In genomic region chr10:41332533-41333043, GRCm38 (mm10) we compare ENCODE assay signal across 32 mouse cellular contexts. TPM values are rescaled to one million over a fixed set of nuclear protein-coding genes. Genes with fewer than 3 reads are reported as not detected.
DNase-seq lines count a peak whose midpoint lies in the region; ATAC-seq lines count a peak whose summit lies in the region.
"Had no signal": no experiment of that assay in that cellular context is flagged by ENCODE, and none has a peak within 500 bp of the region (broad histone marks: within the 10 kb centered on the region; RNA-seq: fewer than 3 reads in every experiment).

No protein-coding gene starts in this region.

- H3K9ac ChIP-seq in heart, embryonic 14.5 days (ENCODE audit: low read length): no peak overlapping the region
- H3K9ac ChIP-seq in heart, embryonic 11.5 days (ENCODE audit: low read depth, low read length): no peak overlapping the region
- H3K9ac ChIP-seq: embryonic facial prominence, embryonic 15.5 days; forebrain, embryonic 12.5 days; forebrain, postnatal 0 days; intestine, embryonic 15.5 days; limb, embryonic 12.5 days; liver, embryonic 15.5 days; lung, embryonic 14.5 days; midbrain, embryonic 15.5 days; neural tube, embryonic 15.5 days had no signal

- peak overlapping the region; percentile 15 to 21; a peak in 3 of 4 replicates for H3K27ac ChIP-seq in heart, embryonic 14.5 days (replicated peaks in 1 of 2; ENCODE audit: control insufficient read depth in 1 of 2, insufficient read depth in 1 of 2, low read depth in 2 of 2, low read length in 2 of 2)
- H3K27ac ChIP-seq in heart, embryonic 11.5 days (ENCODE audit: low read depth, low read length): no peak overlapping the region
- H3K27ac ChIP-seq in heart, embryonic 10.5 days: no peak overlapping the region
- H3K27ac ChIP-seq in hindbrain, embryonic 10.5 days: no peak overlapping the region
- H3K27ac ChIP-seq: embryonic facial prominence, embryonic 10.5 days; embryonic facial prominence, embryonic 15.5 days; forebrain, embryonic 12.5 days; hindbrain, postnatal 0 days; intestine, embryonic 15.5 days; layer of hippocampus, adult 2 months; left cerebral cortex, adult 2 months; limb, embryonic 12.5 days; liver, embryonic 15.5 days; midbrain, embryonic 15.5 days; neural tube, embryonic 15.5 days had no signal

- no peaks in the 10 kb centered on the region for H3K9me3 ChIP-seq in heart, embryonic 14.5 days (ENCODE audit: control insufficient read depth, low read length)
- H3K9me3 ChIP-seq in heart, embryonic 11.5 days (replicated peaks; ENCODE audit: control insufficient read depth, low read length): no peaks in the 10 kb centered on the region
- H3K9me3 ChIP-seq in heart, embryonic 10.5 days: no peaks in the 10 kb centered on the region
- H3K9me3 ChIP-seq in hindbrain, embryonic 10.5 days: no peaks in the 10 kb centered on the region
- H3K9me3 ChIP-seq: embryonic facial prominence, embryonic 10.5 days; embryonic facial prominence, embryonic 15.5 days; forebrain, embryonic 12.5 days; intestine, embryonic 15.5 days; limb, embryonic 12.5 days; liver, embryonic 15.5 days; midbrain, embryonic 15.5 days; neural tube, embryonic 15.5 days had no signal

- H3K27me3 ChIP-seq in heart, embryonic 14.5 days (ENCODE audit: control insufficient read depth, insufficient read depth, low read length): no peaks in the 10 kb centered on the region
- H3K27me3 ChIP-seq in heart, embryonic 11.5 days (ENCODE audit: control insufficient read depth, insufficient read depth, low read length): no peaks in the 10 kb centered on the region
- H3K27me3 ChIP-seq in heart, embryonic 10.5 days (ENCODE audit: insufficient read depth, poor library complexity, severe bottlenecking): no peaks in the 10 kb centered on the region
- no peaks in the 10 kb centered on the region for H3K27me3 ChIP-seq in hindbrain, embryonic 10.5 days (ENCODE audit: insufficient read depth, poor library complexity, severe bottlenecking)
- H3K27me3 ChIP-seq: embryonic facial prominence, embryonic 15.5 days; forebrain, embryonic 12.5 days; intestine, embryonic 15.5 days; limb, embryonic 12.5 days; liver, embryonic 15.5 days; midbrain, embryonic 15.5 days; neural tube, embryonic 15.5 days had no signal

- ATAC-seq in heart, embryonic 14.5 days (ENCODE audit: insufficient number of reproducible peaks, insufficient read depth, low FRiP score, low read depth): no peak
- no peak for ATAC-seq in heart, embryonic 11.5 days (replicated peaks; ENCODE audit: insufficient number of reproducible peaks, low FRiP score, low TSS enrichment)
- ATAC-seq: forebrain, postnatal 0 days; hindbrain, postnatal 0 days; intestine, embryonic 15.5 days; midbrain, embryonic 15.5 days had no signal

- 59% methylated on average over 2 of the region's 2 CpGs for WGBS in heart, embryonic 14.5 days
- WGBS in heart, embryonic 11.5 days (ENCODE audit: insufficient replicate concordance): 62% methylated on average over 2 of the region's 2 CpGs
- 60% methylated on average over 2 of the region's 2 CpGs for WGBS in heart, embryonic 10.5 days
- WGBS in hindbrain, embryonic 10.5 days: 83% methylated on average over 2 of the region's 2 CpGs

- H3K36me3 ChIP-seq in heart, embryonic 14.5 days (ENCODE audit: control insufficient read depth, insufficient read depth, low read length): no peaks in the 10 kb centered on the region
- no peaks in the 10 kb centered on the region for H3K36me3 ChIP-seq in heart, embryonic 11.5 days (ENCODE audit: control insufficient read depth, insufficient read depth, low read length)
- no peaks in the 10 kb centered on the region for H3K36me3 ChIP-seq in heart, embryonic 10.5 days
- H3K36me3 ChIP-seq in hindbrain, embryonic 10.5 days: no peaks in the 10 kb centered on the region
- H3K36me3 ChIP-seq: embryonic facial prominence, embryonic 10.5 days; embryonic facial prominence, embryonic 15.5 days; forebrain, embryonic 12.5 days; intestine, embryonic 15.5 days; limb, embryonic 12.5 days; liver, embryonic 15.5 days; midbrain, embryonic 15.5 days; neural tube, embryonic 15.5 days had no signal

- no peak overlapping the region for H3K4me3 ChIP-seq in heart, embryonic 14.5 days (ENCODE audit: control insufficient read depth in 1 of 2, insufficient read depth in 1 of 2, low read depth in 1 of 2, low read length in 2 of 2)
- H3K4me3 ChIP-seq in heart, embryonic 11.5 days (ENCODE audit: low read depth, low read length): no peak overlapping the region
- H3K4me3 ChIP-seq in heart, embryonic 10.5 days: no peak overlapping the region
- H3K4me3 ChIP-seq in hindbrain, embryonic 10.5 days: no peak overlapping the region
- H3K4me3 ChIP-seq: embryonic facial prominence, embryonic 10.5 days; embryonic facial prominence, embryonic 15.5 days; forebrain, embryonic 12.5 days; intestine, embryonic 15.5 days; layer of hippocampus, adult 2 months; left cerebral cortex, adult 2 months; limb, embryonic 12.5 days; liver, embryonic 15.5 days; midbrain, embryonic 15.5 days; neural tube, embryonic 15.5 days had no signal

- peak; percentile 9 for DNase-seq in heart, postnatal 4 days
- no peak for DNase-seq in heart, embryonic 10.5 days (ENCODE audit: low spot score)
- peak; percentile 47 for DNase-seq in R1 (ENCODE audit: low read depth, low spot score)
- DNase-seq in cerebellum, postnatal 36 days: no peak
- no peak for DNase-seq in hindbrain, embryonic 10.5 days (ENCODE audit: low spot score)
- DNase-seq: adrenal gland, adult 8-10 months; cerebellum, adult 2 months; cerebellum, postnatal 14 days; forebrain, postnatal 0 days; gastrocnemius, postnatal 10 days; kidney, adult 2 months; kidney, postnatal 36 days; lung, embryonic 14.5 days; lung, postnatal 14 days; retina, postnatal 1 day; right cerebral cortex, postnatal 14 days; thymus, postnatal 25 days had no signal

- no peak overlapping the region for H3K4me2 ChIP-seq in heart, embryonic 14.5 days (ENCODE audit: low read length)
- no peak overlapping the region for H3K4me2 ChIP-seq in heart, embryonic 11.5 days
- H3K4me2 ChIP-seq: embryonic facial prominence, embryonic 15.5 days; forebrain, embryonic 12.5 days; intestine, embryonic 15.5 days; limb, embryonic 12.5 days; liver, embryonic 15.5 days; lung, embryonic 14.5 days; midbrain, embryonic 15.5 days; neural tube, embryonic 15.5 days had no signal

- peaks cover 6 to 15% of the 10 kb centered on the region in 2 experiments for H3K4me1 ChIP-seq in heart, embryonic 14.5 days (ENCODE audit: control insufficient read depth in 2 of 2, insufficient read depth in 2 of 2, low read length in 2 of 2)
- peaks cover 4% of the 10 kb centered on the region for H3K4me1 ChIP-seq in heart, embryonic 11.5 days (ENCODE audit: control insufficient read depth, insufficient read depth, low read length)
- H3K4me1 ChIP-seq in heart, embryonic 10.5 days: peaks cover 4% of the 10 kb centered on the region; the same call in 1 of the 2 replicates
- H3K4me1 ChIP-seq in hindbrain, embryonic 10.5 days (replicated peaks): no peaks in the 10 kb centered on the region
- H3K4me1 ChIP-seq: embryonic facial prominence, embryonic 10.5 days; embryonic facial prominence, embryonic 15.5 days; forebrain, embryonic 12.5 days; intestine, embryonic 15.5 days; limb, embryonic 12.5 days; liver, embryonic 15.5 days; midbrain, embryonic 15.5 days; neural tube, embryonic 15.5 days had no signal

RNA-seq across cellular contexts. Expression of gene Ak9, which starts 28.8 kb away (rescaled TPM):
- polyA plus RNA-seq in heart, embryonic 14.5 days (2014; fragmentation: Nextera tagmentation; extraction: Ambion mirVana): 0.18 and 0.19 TPM in 2 replicates
- polyA plus RNA-seq in heart, embryonic 11.5 days (2014; fragmentation: Nextera tagmentation; extraction: Ambion mirVana): 0.18 and 0.20 TPM in 2 replicates
- total RNA-seq in heart, postnatal 4 days (2021): under 1 TPM in 1 of 2 experiments, not detected in 1; 0.07 TPM
- 0.03 and 0.06 TPM in 2 replicates for polyA plus RNA-seq in heart, embryonic 10.5 days (2016; fragmentation: Nextera tagmentation; extraction: Ambion mirVana)
- polyA plus RNA-seq in hindbrain, embryonic 10.5 days (2016; fragmentation: Nextera tagmentation; extraction: Ambion mirVana): 0.16 and 0.34 TPM in 2 replicates
- total RNA-seq: gastrocnemius, postnatal 10 days; liver, adult 2 months had no signal
- polyA plus RNA-seq: intestine, embryonic 15.5 days; liver, adult 2 months; liver, embryonic 15.5 days; lung, embryonic 14.5 days; stomach, embryonic 16.5 days had no signal

RNA-seq across cellular contexts. Expression of gene Fig4, which starts 29.5 kb away (rescaled TPM):
- 57.2 and 64.9 TPM in 2 replicates for polyA plus RNA-seq in heart, embryonic 14.5 days (2014; fragmentation: Nextera tagmentation; extraction: Ambion mirVana)
- polyA plus RNA-seq in heart, embryonic 11.5 days (2014; fragmentation: Nextera tagmentation; extraction: Ambion mirVana): 37.4 and 43.4 TPM in 2 replicates
- 10 to 100 TPM; 43.6 to 45.9 TPM for total RNA-seq in heart, postnatal 4 days (2021)
- polyA plus RNA-seq in heart, embryonic 10.5 days (2016; fragmentation: Nextera tagmentation; extraction: Ambion mirVana): 28.7 and 43.6 TPM in 2 replicates
- polyA plus RNA-seq in hindbrain, embryonic 10.5 days (2016; fragmentation: Nextera tagmentation; extraction: Ambion mirVana): 18.8 and 19.6 TPM in 2 replicates

Comparison
In these comparisons a context has a peak if more than half of its experiments do, and no peak if none do; other contexts are left out.
1. H3K27ac ChIP-seq: peak in heart, embryonic 14.5 days (2 of 2); none in heart, embryonic 11.5 days (single experiment), heart, embryonic 10.5 days (single experiment) and hindbrain, embryonic 10.5 days (single experiment).
2. DNase-seq: peak in heart, postnatal 4 days (single experiment) and R1 (single experiment); none in heart, embryonic 10.5 days (single experiment), cerebellum, postnatal 36 days (0 of 2) and hindbrain, embryonic 10.5 days (single experiment).